7 mouse cellular contexts compared by ENCODE assay signal in the genomic region with DNA sequence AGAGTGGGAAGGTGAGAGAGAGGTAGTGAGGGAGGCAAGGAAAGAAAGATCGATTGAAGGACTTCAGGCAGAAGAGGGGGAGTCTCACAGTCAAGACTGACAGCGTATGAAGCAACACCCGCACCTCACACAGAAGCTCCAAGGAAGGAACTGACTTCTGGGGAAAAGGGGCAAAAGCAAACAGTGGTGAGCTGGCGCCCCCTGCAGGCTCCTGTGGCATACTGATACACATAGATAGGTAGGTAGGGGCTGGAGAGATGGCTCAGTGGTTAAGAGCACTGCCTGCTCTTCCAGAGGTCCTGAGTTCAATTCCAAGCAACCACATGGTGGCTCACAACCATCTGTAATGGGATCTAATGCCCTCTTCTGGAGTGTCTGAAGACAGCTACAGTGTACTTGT.
DNase-seq lines count a peak whose midpoint lies in the region; ATAC-seq and TF ChIP-seq lines count a peak whose summit lies in the region.
"Not testable (repeated sequence)": the region's sequence is repeated elsewhere in the genome, so short reads cannot be mapped to it uniquely, and the experiment has no call there.

No protein-coding gene starts in this region.

- 76% methylated on average over 4 of the region's 4 CpGs for WGBS in hindbrain, postnatal 0 days
- 56% methylated on average over 4 of the region's 4 CpGs for WGBS in lung, embryonic 14.5 days
- WGBS in stomach, postnatal 0 days: 66% methylated on average over 4 of the region's 4 CpGs

- DNase-seq in B cell, adult 2 months: peak; percentile 4 to 9
- peak; percentile 45 for DNase-seq in ES-E14 (ENCODE audit: low read depth, low spot score)
- DNase-seq in c-Kit-positive CD71-positive TER-119-positive erythroid progenitor cells, embryonic 14.5 days (ENCODE audit: low spot score): peak; percentile 4
- DNase-seq in hindbrain, postnatal 0 days (ENCODE audit: low spot score); lung, embryonic 14.5 days; stomach, postnatal 0 days (ENCODE audit: low spot score): not testable (repeated sequence)
- DNase-seq in kidney, postnatal 10 days: peak; percentile 16

- H3K4me1 ChIP-seq in ES-E14 (ENCODE audit: control insufficient read depth in 2 of 2, insufficient read depth in 2 of 2, low read length in 2 of 2, poor library complexity in 1 of 2); hindbrain, postnatal 0 days (ENCODE audit: insufficient read depth, low read length); lung, embryonic 14.5 days (ENCODE audit: insufficient read depth); stomach, postnatal 0 days (replicated peaks; ENCODE audit: control insufficient read depth, insufficient read depth): not testable (repeated sequence)

- H3K27me3 ChIP-seq in hindbrain, postnatal 0 days (ENCODE audit: insufficient read depth, low read length); lung, embryonic 14.5 days (ENCODE audit: insufficient read depth, low read length); stomach, postnatal 0 days (ENCODE audit: control insufficient read depth, insufficient read depth, low read length): not testable (repeated sequence)

- TF ChIP-seq EP300 in stomach, postnatal 0 days (optimal IDR thresholded peaks at IDR 0.05): not testable (repeated sequence)

- not testable (repeated sequence) for H3K9me3 ChIP-seq in ES-E14 (ENCODE audit: control insufficient read depth, insufficient read depth, low read depth, low read length); hindbrain, postnatal 0 days (ENCODE audit: low read length); lung, embryonic 14.5 days (ENCODE audit: low read depth, low read length); stomach, postnatal 0 days (ENCODE audit: control insufficient read depth, low read length)

- not testable (repeated sequence) for H3K4me2 ChIP-seq in hindbrain, postnatal 0 days (ENCODE audit: low read depth, low read length); lung, embryonic 14.5 days; stomach, postnatal 0 days (replicated peaks; ENCODE audit: low read depth)

- TF ChIP-seq CTCF in hindbrain, postnatal 0 days (IDR thresholded peaks at IDR 0.05; ENCODE audit: low read depth): peak; percentile 18; the same call in 1 of the 2 replicates
- 0 out of 2 replicates have a peak, but pooled peaks have one; percentile 21 for TF ChIP-seq CTCF in lung, embryonic 14.5 days (IDR thresholded peaks at IDR 0.05; ENCODE audit: low read depth)
- TF ChIP-seq CTCF in stomach, postnatal 0 days (IDR thresholded peaks at IDR 0.05; ENCODE audit: low read depth): peak; percentile 21; the same call in 1 of the 2 replicates

- H3K36me3 ChIP-seq in ES-E14 (ENCODE audit: control insufficient read depth, insufficient read depth, low read length, poor library complexity, severe bottlenecking); hindbrain, postnatal 0 days (ENCODE audit: insufficient read depth, low read length); lung, embryonic 14.5 days (ENCODE audit: insufficient read depth); stomach, postnatal 0 days (ENCODE audit: control insufficient read depth, insufficient read depth, low read length): not testable (repeated sequence)

- not testable (repeated sequence) for H3K27ac ChIP-seq in ES-E14 (ENCODE audit: insufficient read depth, low read depth, low read length, poor library complexity, severe bottlenecking); hindbrain, postnatal 0 days; lung, embryonic 14.5 days (ENCODE audit: low read depth); stomach, postnatal 0 days (replicated peaks)

- in situ Hi-C loops in ES-E14 (cut with MboI; ENCODE audit: low sequenced_read_pairs in 2 of 2, unreplicated experiment in 2 of 2): loop anchor here in 1 of 2 experiments (25.0 kb wide), 1 partner anchor 357 kb away; a partner anchor contains a TSS

- not testable (repeated sequence) for H3K9ac ChIP-seq in ES-E14 (ENCODE audit: insufficient read depth, low read depth, low read length, poor library complexity, severe bottlenecking); hindbrain, postnatal 0 days (replicated peaks; ENCODE audit: low read length); lung, embryonic 14.5 days; stomach, postnatal 0 days (ENCODE audit: low read length)

- not testable (repeated sequence) for H3K4me3 ChIP-seq in ES-E14 (ENCODE audit: insufficient read depth in 1 of 2, low read depth in 1 of 2, low read length in 2 of 2, poor library complexity in 1 of 2, severe bottlenecking in 1 of 2); hindbrain, postnatal 0 days (ENCODE audit: low read length); lung, embryonic 14.5 days (ENCODE audit: low read depth, low read length); stomach, postnatal 0 days (ENCODE audit: low read depth, low read length)

- ATAC-seq in hindbrain, postnatal 0 days; lung, embryonic 14.5 days (ENCODE audit: insufficient read depth); stomach, postnatal 0 days (ENCODE audit: low FRiP score, low TSS enrichment): not testable (repeated sequence)
